Mouse (Mus musculus) MEL-GATA-1-ER (cell line): ENCODE data around the gene Mrps27.

Experiments
- DNase-seq: peaks from one replicate; pipeline ENCODE4 v3.0.0-alpha.2; 2012; ENCODE audit warnings: low read depth; ENCODE audit errors: extremely low read depth

The Mrps27 gene

GRCm38 (mm10) chr13:99386341-99386740, 41.8 kb downstream of the Mrps27 start:
- no peak for DNase-seq

- DNase-seq: no peak
These were observed 43.6 kb downstream of the Mrps27 start for GRCm38 (mm10) chr13:99387901-99388811.

- DNase-seq: no peak
These were observed 46.8 kb downstream of the Mrps27 start for GRCm38 (mm10) chr13:99391417-99391816.

- DNase-seq: no peak
These were observed 48.5 kb downstream of the Mrps27 start for GRCm38 (mm10) chr13:99393128-99393527.

GRCm38 (mm10) chr13:99394694-99395093, 50.1 kb downstream of the Mrps27 start:
- DNase-seq: no peak

GRCm38 (mm10) chr13:99395531-99395930, 50.9 kb downstream of the Mrps27 start:
- DNase-seq: no peak

GRCm38 (mm10) chr13:99397228-99397627, 52.6 kb downstream of the Mrps27 start:
- no peak for DNase-seq

- DNase-seq: no peak
These were observed 53.6 kb downstream of the Mrps27 start for GRCm38 (mm10) chr13:99398149-99398701.

GRCm38 (mm10) chr13:99399373-99399772, 54.8 kb downstream of the Mrps27 start:
- DNase-seq: no peak

- no peak for DNase-seq
These were observed 64.6 kb downstream of the Mrps27 start for GRCm38 (mm10) chr13:99409216-99409615.

GRCm38 (mm10) chr13:99410611-99411515, 66.3 kb downstream of the Mrps27 start:
- DNase-seq: no peak

- no peak for DNase-seq
These were observed 67.2 kb downstream of the Mrps27 start for GRCm38 (mm10) chr13:99411761-99412160.

- peak; percentile 30 for DNase-seq
These were observed 68.0 kb downstream of the Mrps27 start for GRCm38 (mm10) chr13:99412477-99413080.

- DNase-seq: no peak
These were observed 69.1 kb downstream of the Mrps27 start for GRCm38 (mm10) chr13:99413481-99414351.

GRCm38 (mm10) chr13:99414352-99414742, 69.8 kb downstream of the Mrps27 start:
- no peak for DNase-seq

GRCm38 (mm10) chr13:99416601-99417000, 72.0 kb downstream of the Mrps27 start:
- no peak for DNase-seq

GRCm38 (mm10) chr13:99423581-99423980, 79.0 kb downstream of the Mrps27 start:
- no peak for DNase-seq

GRCm38 (mm10) chr13:99433068-99434008, 88.8 kb downstream of the Mrps27 start:
- no peak for DNase-seq

GRCm38 (mm10) chr13:99434494-99434893, 89.9 kb downstream of the Mrps27 start:
- no peak for DNase-seq
